Mouse (Mus musculus) intestine, embryonic 14.5 days (tissue): Measurements from ENCODE around the gene Dnajb1. TPM values are rescaled to one million over a fixed set of nuclear protein-coding genes. Genes with fewer than 3 reads are reported as not detected.

Source experiments
- ATAC-seq: fragments of 200-750 bp; cut with Nextera tagmentation; replicated peaks from 2 replicates; pipeline ENCODE4 v1.8.0; 2017; ENCODE audit warnings: low read depth, moderate number of reproducible peaks, moderate TSS enrichment, moderate library complexity; ENCODE audit not compliant: low FRiP score, low TSS enrichment
- DNase-seq: peaks from one replicate; pipeline ENCODE4 v3.0.0-alpha.2; 2018; ENCODE audit warnings: low spot score
- H3K27ac ChIP-seq: fragments of 300-500 bp; sonication (generic); 2 replicates; pipeline ENCODE4 v1.5.1; 2014; ENCODE audit warnings: low read depth, mild to moderate bottlenecking, control low read depth
- H3K27me3 ChIP-seq: fragments of 300-500 bp; sonication (generic); replicated peaks from 2 replicates; pipeline ENCODE4 v1.6.1; 2014; ENCODE audit warnings: low read length, control low read depth; ENCODE audit not compliant: control insufficient read depth, insufficient read depth
- H3K36me3 ChIP-seq: fragments of 300-500 bp; sonication (generic); 2 replicates; pipeline ENCODE4 v1.6.1; 2014; ENCODE audit warnings: low read length, control low read depth; ENCODE audit not compliant: control insufficient read depth, insufficient read depth
- H3K4me1 ChIP-seq: fragments of 300-500 bp; sonication (generic); replicated peaks from 2 replicates; pipeline ENCODE4 v1.6.1; 2014; ENCODE audit warnings: low read length, control low read depth, mixed read lengths; ENCODE audit not compliant: control insufficient read depth, insufficient read depth
- H3K4me2 ChIP-seq: fragments of 300-500 bp; sonication (generic); 2 replicates; pipeline ENCODE4 v1.6.1; 2014; ENCODE audit warnings: low read length
- H3K4me3 ChIP-seq: fragments of 300-500 bp; sonication (generic); 2 replicates; pipeline ENCODE4 v1.5.1; 2014; ENCODE audit warnings: low read depth, low read length, control low read depth, mixed read lengths
- H3K9ac ChIP-seq: fragments of 300-500 bp; sonication (generic); 2 replicates; pipeline ENCODE4 v1.6.1; 2014; ENCODE audit warnings: mild to moderate bottlenecking, low read length
- H3K9me3 ChIP-seq: fragments of 300-500 bp; sonication (generic); 2 replicates; pipeline ENCODE4 v1.6.1; 2016; ENCODE audit warnings: low read length, control low read depth; ENCODE audit not compliant: control insufficient read depth
- WGBS: fragments of 180-500 bp; shearing (Covaris S2); extraction: QIAGEN DNeasy Blood & Tissue Kit; methylation state at CpG from one replicate; pipeline ENCODE4 v1.1.7; 2014; 5-methylcytosine and 5-hydroxymethylcytosine counted together
- polyA plus RNA-seq: library from polyadenylated mRNA; unstranded; fragments of >200 nt; fragmentation: Nextera tagmentation; extraction: Ambion mirVana; gene quantifications from 2 replicates; pipeline ENCODE4 v1.2.1, GENCODE M21; 2014

Gene Dnajb1
- 46.5 and 48.7 TPM in 2 replicates for polyA plus RNA-seq

DNA sequence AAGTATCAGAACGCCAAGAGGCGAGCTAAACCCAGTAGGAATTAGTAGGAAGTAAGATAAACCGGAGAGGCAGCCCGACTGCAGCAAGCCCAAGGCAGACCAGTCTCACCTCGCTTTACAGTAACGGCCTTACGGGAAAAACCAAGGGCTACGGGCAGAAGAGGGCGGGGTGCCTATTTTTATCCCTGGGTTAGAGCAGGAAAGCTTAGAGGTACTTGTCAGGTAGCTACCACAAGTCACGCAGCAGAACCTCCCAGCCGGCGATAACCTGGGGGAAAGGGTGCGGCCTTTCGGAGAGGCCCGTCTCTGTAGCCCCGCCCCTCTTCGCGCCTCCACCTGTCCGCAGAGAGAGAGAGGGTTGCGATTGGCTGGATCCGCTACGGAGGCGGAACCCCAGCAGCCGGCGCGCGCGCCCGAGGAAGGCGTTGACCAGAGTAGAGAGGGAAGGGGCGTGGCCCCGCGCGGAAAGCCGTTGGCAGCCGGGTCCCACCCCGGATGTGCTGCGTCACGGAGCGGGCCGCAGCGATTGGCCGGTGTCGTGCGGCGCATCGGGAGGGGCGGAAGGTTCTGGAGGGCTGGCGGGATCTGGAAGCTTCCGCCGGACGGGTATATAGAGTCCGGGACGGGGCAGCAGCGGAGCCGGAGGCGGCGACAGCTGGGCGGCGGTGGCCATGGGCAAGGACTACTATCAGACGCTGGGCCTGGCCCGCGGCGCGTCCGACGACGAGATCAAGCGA lies at the start of gene Dnajb1, which contains the start of gene Tecr:
Dnajb1 (plus strand) TSS at position 533 of the 737 bp plus-strand sequence.
Tecr (minus strand) TSS at position 311 of the 737 bp plus-strand sequence.
- Histone ChIP-seq H3K4me2 (peak within 1 kb of the TSS; percentile 97), H3K9ac (peak within 1 kb of the TSS; percentile 84), H3K36me3 (peaks cover 33% of the 10 kb centered on the region), H3K4me3 (peak within 1 kb of the TSS; percentile 79), H3K27ac (peak within 1 kb of the TSS; percentile 96), H3K4me1 (peaks cover 11% of the 10 kb centered on the region), H3K9me3 (no peaks in the 10 kb centered on the region), H3K27me3 (no peaks in the 10 kb centered on the region)
- DNase-seq: peak; percentile 98
- whole genome bisulfite sequencing: under 1% methylated on average over 52 of the region's 69 CpGs
- ATAC-seq: peak; percentile 94

DNA sequence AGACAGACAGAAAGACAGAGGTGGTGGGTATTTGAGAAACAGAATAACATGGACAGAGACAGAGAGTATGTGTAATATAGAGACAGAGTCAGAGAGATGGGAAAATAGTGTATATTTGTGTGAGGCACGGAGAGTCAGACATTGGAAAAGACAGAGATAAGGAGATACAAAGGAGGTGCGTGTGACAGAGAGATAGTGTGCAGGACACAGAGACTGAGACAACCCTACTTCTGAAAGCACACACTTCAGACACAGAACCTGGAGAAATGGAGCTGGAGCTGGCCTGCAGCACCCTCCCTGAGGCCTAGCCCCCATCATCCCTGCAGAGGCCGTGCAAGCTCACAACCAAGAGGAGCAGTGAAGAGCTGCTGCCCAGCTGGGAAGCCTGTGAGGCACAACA lies 45.3 kb upstream of the Dnajb1 start:
- H3K36me3 ChIP-seq: no peaks in the 10 kb centered on the region
- H3K4me1 ChIP-seq: peaks cover 5% of the 10 kb centered on the region
- no peak overlapping the region for H3K4me3 ChIP-seq
- H3K9me3 ChIP-seq: no peaks in the 10 kb centered on the region
- ATAC-seq (no peak), DNase-seq (no peak)
- H3K27me3 ChIP-seq: no peaks in the 10 kb centered on the region
- no peak overlapping the region for H3K9ac ChIP-seq
- H3K27ac ChIP-seq: no peak overlapping the region
- WGBS: 86% methylated on average over 3 of the region's 3 CpGs
- H3K4me2 ChIP-seq: no peak overlapping the region

- no peak for DNase-seq
- WGBS: 80% methylated on average over 4 of the region's 4 CpGs
- no peaks in the 10 kb centered on the region for H3K27me3 ChIP-seq
- no peak overlapping the region for H3K4me3 ChIP-seq
- no peak overlapping the region for H3K9ac ChIP-seq
- no peak overlapping the region for H3K4me2 ChIP-seq
- no peak for ATAC-seq
- H3K9me3 ChIP-seq: no peaks in the 10 kb centered on the region
- no peak overlapping the region for H3K27ac ChIP-seq
- H3K4me1 ChIP-seq: peaks cover 10% of the 10 kb centered on the region
- H3K36me3 ChIP-seq: no peaks in the 10 kb centered on the region
Measured at GRCm38 (mm10) chr8:83563246-83563645, 44.7 kb upstream of the Dnajb1 start.

DNA sequence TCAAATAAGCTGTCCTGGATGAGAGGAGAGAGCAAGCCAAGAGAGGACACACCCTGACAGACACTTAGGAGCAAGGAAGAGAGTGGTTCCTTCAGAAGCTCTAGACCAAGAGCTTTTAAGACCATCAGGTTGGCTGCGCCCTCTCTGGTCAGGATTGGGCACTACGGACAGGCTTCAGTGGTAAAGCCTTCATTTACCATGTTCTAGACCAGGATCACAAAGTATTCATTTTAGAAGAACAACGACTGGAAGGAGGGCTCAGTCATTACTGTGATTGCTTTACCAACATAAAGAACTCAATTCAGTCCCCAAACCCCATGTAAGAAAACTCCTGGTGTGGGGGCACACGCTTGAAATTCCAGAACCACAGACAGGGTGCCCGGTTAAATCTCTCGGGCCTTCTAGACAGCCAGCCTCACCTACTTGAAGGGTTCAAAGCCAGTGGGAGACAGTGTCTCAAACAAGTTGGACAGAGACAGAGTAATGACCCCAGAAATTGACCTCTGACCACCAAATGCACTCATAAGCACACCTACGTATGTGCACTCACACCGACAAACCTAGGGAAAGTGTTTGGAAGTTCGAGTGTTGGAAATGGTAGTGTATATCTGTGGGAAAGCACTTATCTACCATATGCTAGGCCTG lies 42.1 kb upstream of the Dnajb1 start:
- Histone ChIP-seq H3K9ac (no peak overlapping the region), H3K27ac (no peak overlapping the region), H3K27me3 (no peaks in the 10 kb centered on the region), H3K36me3 (peaks cover 10% of the 10 kb centered on the region), H3K4me1 (peaks cover 11% of the 10 kb centered on the region), H3K4me2 (peak overlapping the region; percentile 67; the same call in 1 of the 2 replicates), H3K4me3 (0 out of 2 replicates have a peak overlapping the region, but pooled peaks have one; percentile 47), H3K9me3 (no peaks in the 10 kb centered on the region)
- ATAC-seq (peak; percentile 10), DNase-seq (no peak)
- 74% methylated on average over 9 of the region's 9 CpGs for WGBS

GRCm38 (mm10) chr8:83566469-83567395 lies 41.3 kb upstream of the Dnajb1 start, which contains the start of gene Ndufb7:
Gene Ndufb7 (plus strand): TSS chr8:83566671.
- no peaks in the 10 kb centered on the region for H3K27me3 ChIP-seq
- H3K9me3 ChIP-seq: no peaks in the 10 kb centered on the region
- H3K4me3 ChIP-seq: peak within 1 kb of the TSS; percentile 47
- peaks cover 11% of the 10 kb centered on the region for H3K4me1 ChIP-seq
- H3K9ac ChIP-seq: peak within 1 kb of the TSS; percentile 60
- ATAC-seq (peak; percentile 82), DNase-seq (peak; percentile 99)
- H3K4me2 ChIP-seq: peak within 1 kb of the TSS; percentile 67
- peak within 1 kb of the TSS; percentile 65; the same call in 1 of the 2 replicates for H3K27ac ChIP-seq
- peaks cover 17% of the 10 kb centered on the region for H3K36me3 ChIP-seq
- under 1% methylated on average over 48 of the region's 48 CpGs for WGBS

- Histone ChIP-seq H3K36me3 (peaks cover 27% of the 10 kb centered on the region), H3K4me3 (peak overlapping the region; percentile 47), H3K27me3 (no peaks in the 10 kb centered on the region), H3K9me3 (no peaks in the 10 kb centered on the region), H3K4me2 (peak overlapping the region; percentile 67), H3K9ac (peak overlapping the region; percentile 60), H3K4me1 (peaks cover 11% of the 10 kb centered on the region), H3K27ac (no peak overlapping the region)
- ATAC-seq: no peak
- WGBS: 58% methylated on average over 3 of the region's 3 CpGs
- no peak for DNase-seq
Measured at GRCm38 (mm10) chr8:83567668-83568067, 40.3 kb upstream of the Dnajb1 start.

GRCm38 (mm10) chr8:83568128-83568527 lies 39.9 kb upstream of the Dnajb1 start:
- ATAC-seq (no peak), DNase-seq (no peak)
- no peak overlapping the region; the same call in 1 of the 2 replicates for H3K9ac ChIP-seq
- H3K4me3 ChIP-seq: no peak overlapping the region
- peaks cover 30% of the 10 kb centered on the region for H3K36me3 ChIP-seq
- no peak overlapping the region for H3K27ac ChIP-seq
- H3K9me3 ChIP-seq: no peaks in the 10 kb centered on the region
- H3K4me2 ChIP-seq: no peak overlapping the region
- H3K27me3 ChIP-seq: no peaks in the 10 kb centered on the region
- 64% methylated on average over 5 of the region's 5 CpGs for WGBS
- H3K4me1 ChIP-seq: peaks cover 11% of the 10 kb centered on the region

DNA sequence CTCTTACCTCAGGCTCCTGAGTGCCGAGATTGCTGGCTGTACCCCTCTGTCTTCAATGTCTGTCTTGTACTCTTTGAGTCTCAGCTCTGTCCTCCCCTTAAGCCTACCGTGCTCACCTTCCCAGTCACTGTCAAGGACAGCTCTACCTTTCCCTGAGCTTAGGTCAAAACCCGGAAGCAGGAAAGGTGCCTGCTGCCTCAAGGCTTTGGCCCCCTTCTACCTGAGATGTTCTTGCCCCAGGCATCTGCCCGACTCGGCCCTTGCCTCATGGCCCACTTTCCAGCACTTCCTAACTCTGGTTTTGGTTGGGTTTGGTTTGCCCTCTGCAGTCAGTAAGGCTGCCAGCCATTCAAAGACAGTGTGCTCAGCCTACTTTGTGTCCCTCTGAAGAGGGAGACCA lies 39.2 kb upstream of the Dnajb1 start:
- ATAC-seq (no peak), DNase-seq (no peak)
- Histone ChIP-seq H3K4me3 (no peak overlapping the region), H3K27ac (no peak overlapping the region), H3K4me1 (peaks cover 11% of the 10 kb centered on the region), H3K4me2 (no peak overlapping the region), H3K36me3 (peaks cover 36% of the 10 kb centered on the region), H3K9ac (no peak overlapping the region), H3K27me3 (no peaks in the 10 kb centered on the region), H3K9me3 (no peaks in the 10 kb centered on the region)
- WGBS: 74% methylated on average over 5 of the region's 5 CpGs
